In genomic region chr7:38270703-38271510, GRCm38 (mm10) we compare ENCODE assay signal across 8 mouse cellular contexts. TPM values are rescaled to one million over a fixed set of nuclear protein-coding genes. Genes with fewer than 3 reads are reported as not detected.
DNase-seq lines count a peak whose midpoint lies in the region; ATAC-seq and TF ChIP-seq lines count a peak whose summit lies in the region.

Gene Pop4 (minus strand): TSS chr7:38271423.

- intact Hi-C loops in heart, postnatal 14 days (cut with DNase I): loop anchor here (2.0 kb wide), 1 partner anchor 44 kb away; no protein-coding TSS in a partner anchor

- H3K4me2 ChIP-seq in forebrain, embryonic 14.5 days (ENCODE audit: low read length): peak within 1 kb of the TSS; percentile 95
- peak within 1 kb of the TSS; percentile 95 for H3K4me2 ChIP-seq in neural tube, embryonic 15.5 days

- H3K4me1 ChIP-seq in ES-Bruce4 (ENCODE audit: control insufficient read depth, insufficient read depth, low read length): no peaks in the 10 kb centered on the region
- peaks cover 13% of the 10 kb centered on the region for H3K4me1 ChIP-seq in forebrain, embryonic 14.5 days (ENCODE audit: control insufficient read depth, insufficient read depth, low read length)
- H3K4me1 ChIP-seq in neural tube, embryonic 15.5 days: peaks cover 20% of the 10 kb centered on the region

- H3K4me3 ChIP-seq in ES-Bruce4 (ENCODE audit: low read depth, low read length): peak within 1 kb of the TSS; percentile 92
- peak within 1 kb of the TSS; percentile 70 for H3K4me3 ChIP-seq in forebrain, embryonic 14.5 days (ENCODE audit: low read depth, low read length)
- peak within 1 kb of the TSS; percentile 80 for H3K4me3 ChIP-seq in neural tube, embryonic 15.5 days (replicated peaks)

- peak; percentile 95 for TF ChIP-seq POLR2A in ES-Bruce4 (IDR thresholded peaks at IDR 0.05; ENCODE audit: insufficient read depth, low read length)

- H3K9ac ChIP-seq in ES-Bruce4 (ENCODE audit: low read depth, poor library complexity, severe bottlenecking): peak within 1 kb of the TSS; percentile 59
- H3K9ac ChIP-seq in forebrain, embryonic 14.5 days (ENCODE audit: low read length): peak within 1 kb of the TSS; percentile 83
- peak within 1 kb of the TSS; percentile 77 for H3K9ac ChIP-seq in neural tube, embryonic 15.5 days (replicated peaks)

- TF ChIP-seq CTCF in ES-Bruce4 (IDR thresholded peaks at IDR 0.05; ENCODE audit: low read depth, low read length): no peak

- peak; percentile 92 for ATAC-seq in cerebellum, adult (ENCODE audit: insufficient number of reproducible peaks, low FRiP score, low TSS enrichment)
- peak; percentile 97 for ATAC-seq in forebrain, embryonic 14.5 days
- ATAC-seq in neural tube, embryonic 15.5 days (ENCODE audit: low FRiP score): peak; percentile 94

- no peak within 1 kb of the TSS for H3K27ac ChIP-seq in ES-Bruce4 (ENCODE audit: insufficient read depth, low read length)
- H3K27ac ChIP-seq in forebrain, embryonic 14.5 days (ENCODE audit: low read depth, low read length): no peak within 1 kb of the TSS
- H3K27ac ChIP-seq in neural tube, embryonic 15.5 days (replicated peaks): peak within 1 kb of the TSS; percentile 85

- H3K36me3 ChIP-seq in ES-Bruce4 (ENCODE audit: control insufficient read depth, insufficient read depth, low read length, poor library complexity, severe bottlenecking): peaks cover 13% of the 10 kb centered on the region
- peaks cover 24% of the 10 kb centered on the region for H3K36me3 ChIP-seq in forebrain, embryonic 14.5 days (ENCODE audit: control insufficient read depth, insufficient read depth, low read length)
- peaks cover 27% of the 10 kb centered on the region for H3K36me3 ChIP-seq in neural tube, embryonic 15.5 days

- TF ChIP-seq EP300 in ES-Bruce4 (IDR thresholded peaks at IDR 0.05; ENCODE audit: insufficient read depth, low read depth, low read length): no peak

- WGBS in forebrain, embryonic 14.5 days: under 1% methylated on average over 38 of the region's 38 CpGs
- under 1% methylated on average over 38 of the region's 38 CpGs for WGBS in neural tube, embryonic 15.5 days

- H3K27me3 ChIP-seq in ES-Bruce4 (ENCODE audit: control insufficient read depth, insufficient read depth, low read length, poor library complexity, severe bottlenecking): no peaks in the 10 kb centered on the region
- H3K27me3 ChIP-seq in forebrain, embryonic 14.5 days (replicated peaks; ENCODE audit: control insufficient read depth, insufficient read depth, low read length): no peaks in the 10 kb centered on the region
- no peaks in the 10 kb centered on the region for H3K27me3 ChIP-seq in neural tube, embryonic 15.5 days (replicated peaks)

- H3K9me3 ChIP-seq in ES-Bruce4 (replicated peaks; ENCODE audit: control insufficient read depth, insufficient read depth, low read length, poor library complexity, severe bottlenecking): no peaks in the 10 kb centered on the region
- H3K9me3 ChIP-seq in forebrain, embryonic 14.5 days (replicated peaks; ENCODE audit: control insufficient read depth, low read length): no peaks in the 10 kb centered on the region
- H3K9me3 ChIP-seq in neural tube, embryonic 15.5 days (replicated peaks): no peaks in the 10 kb centered on the region

- peak; percentile 96 for DNase-seq in forebrain, embryonic 14.5 days (ENCODE audit: low spot score)
- peak; percentile 89 to 95 for DNase-seq in heart, postnatal 14 days
- DNase-seq in layer of hippocampus, adult 11-12 months (ENCODE audit: low spot score): peak; percentile 92
- peak; percentile 87 to 89 for DNase-seq in lung, adult 18-20 months
- peak; percentile 90 for DNase-seq in testis, postnatal 14 days (ENCODE audit: low spot score)

RNA-seq across cellular contexts. Expression of gene Pop4, which starts in this region (rescaled TPM):
- polyA plus RNA-seq in ES-Bruce4 (2011; ENCODE audit: insufficient read depth, insufficient read length, low read depth, missing spikeins): 44.6 and 52.4 TPM in 2 replicates
- polyA plus RNA-seq in forebrain, embryonic 14.5 days (2014; fragmentation: Nextera tagmentation; extraction: Ambion mirVana): 113 and 117 TPM in 2 replicates
- 10 to 100 TPM; 12.5 to 12.9 TPM for total RNA-seq in heart, postnatal 14 days (2021)
- polyA plus RNA-seq in neural tube, embryonic 15.5 days (2015; fragmentation: Nextera tagmentation; extraction: Ambion mirVana): 66.0 and 70.5 TPM in 2 replicates
